Mouse (Mus musculus) myocyte (in vitro differentiated cells): ENCODE measurements around the gene Dhrs7c. TPM values are rescaled to one million over a fixed set of nuclear protein-coding genes. Genes with fewer than 3 reads are reported as not detected.
A peak's percentile ranks its signal among the peaks of the same experiment; 100 is the strongest.

Source experiments
- H3K27me3 ChIP-seq: one replicate; pipeline ENCODE4 v1.6.1; 2011; ENCODE audit not compliant: control insufficient read depth, insufficient read depth, insufficient read length
- H3K36me3 ChIP-seq: one replicate; pipeline ENCODE4 v1.6.1; 2011; ENCODE audit not compliant: control insufficient read depth, insufficient read depth
- H3K4me2 ChIP-seq: one replicate; pipeline ENCODE4 v1.6.1; 2011; ENCODE audit warnings: low read depth, control low read depth
- H3K4me3 ChIP-seq: one replicate; pipeline ENCODE4 v1.5.1; 2011; ENCODE audit warnings: mild to moderate bottlenecking, control low read depth, moderate library complexity
- H3K79me2 ChIP-seq: one replicate; pipeline ENCODE4 v1.6.1; 2011; ENCODE audit not compliant: control insufficient read depth, insufficient read depth
- H3ac ChIP-seq: one replicate; pipeline ENCODE4 v1.6.1; 2011; ENCODE audit not compliant: control insufficient read depth, insufficient read length
- CEBPB ChIP-seq: IDR thresholded peaks from 2 replicates; pipeline ENCODE4 v1.6.1; 2011; ENCODE audit warnings: mild to moderate bottlenecking, moderate library complexity; ENCODE audit not compliant: poor library complexity, insufficient read depth, severe bottlenecking
- E2F4 ChIP-seq: IDR thresholded peaks from one replicate; pipeline ENCODE4 v1.6.1; 2011; ENCODE audit warnings: mild to moderate bottlenecking, control low read depth, moderate library complexity; ENCODE audit not compliant: insufficient read depth
- MAX ChIP-seq: IDR thresholded peaks from one replicate; pipeline ENCODE4 v1.6.1; 2011; ENCODE audit warnings: low read depth, mild to moderate bottlenecking, control low read depth
- MYOD1 ChIP-seq, 3 experiments: IDR thresholded peaks; one replicate each; pipeline ENCODE4 v1.6.1; 2011; ENCODE audit warnings: control low read depth in 2 of 3, low read depth in 2 of 3, mild to moderate bottlenecking in 2 of 3, moderate library complexity in 1 of 3; ENCODE audit not compliant: insufficient read length in 2 of 3, control insufficient read depth in 1 of 3
- MYOG ChIP-seq, 3 experiments: IDR thresholded peaks; one replicate each; pipeline ENCODE4 v1.6.1; 2011; ENCODE audit warnings: control low read depth in 2 of 3, low read depth in 2 of 3, mild to moderate bottlenecking in 2 of 3; ENCODE audit not compliant: insufficient read length in 2 of 3, control insufficient read depth in 1 of 3, insufficient read depth in 1 of 3
- POLR2A ChIP-seq: IDR thresholded peaks from one replicate; pipeline ENCODE4 v1.6.1; 2011; ENCODE audit warnings: low read depth, mild to moderate bottlenecking, control low read depth, moderate library complexity; ENCODE audit not compliant: insufficient read length
- POLR2AphosphoS2 ChIP-seq: IDR thresholded peaks from one replicate; pipeline ENCODE4 v1.6.1; 2011; ENCODE audit warnings: low read depth, control low read depth; ENCODE audit not compliant: insufficient read length
- REST ChIP-seq: IDR thresholded peaks from one replicate; pipeline ENCODE4 v1.6.1; 2011; ENCODE audit warnings: mild to moderate bottlenecking, control low read depth, moderate library complexity; ENCODE audit not compliant: insufficient read depth, insufficient read length
- SRF ChIP-seq: IDR thresholded peaks from one replicate; pipeline ENCODE4 v1.6.1; 2011; ENCODE audit warnings: low read depth; ENCODE audit not compliant: control insufficient read depth, insufficient read length
- TCF12 ChIP-seq: IDR thresholded peaks from one replicate; pipeline ENCODE4 v1.6.1; 2011; ENCODE audit warnings: mild to moderate bottlenecking, control low read depth; ENCODE audit not compliant: poor library complexity, insufficient read depth, severe bottlenecking
- TCF3 ChIP-seq: IDR thresholded peaks from one replicate; pipeline ENCODE4 v1.6.1; 2011; ENCODE audit warnings: low read depth, control low read depth; ENCODE audit not compliant: insufficient read length
- USF1 ChIP-seq: IDR thresholded peaks from one replicate; pipeline ENCODE4 v1.6.1; 2011; ENCODE audit warnings: low read depth, mild to moderate bottlenecking, control low read depth, moderate library complexity
- polyA plus RNA-seq: library from polyadenylated mRNA; unstranded; fragments of >200 nt; fragmentation: generic; extraction: Trizol; gene quantifications from one replicate; pipeline ENCODE4 v1.2.1, GENCODE M21; 2012; ENCODE audit warnings: missing spikeins

Gene Dhrs7c
- polyA plus RNA-seq, 1 experiment: 112 TPM

DNA sequence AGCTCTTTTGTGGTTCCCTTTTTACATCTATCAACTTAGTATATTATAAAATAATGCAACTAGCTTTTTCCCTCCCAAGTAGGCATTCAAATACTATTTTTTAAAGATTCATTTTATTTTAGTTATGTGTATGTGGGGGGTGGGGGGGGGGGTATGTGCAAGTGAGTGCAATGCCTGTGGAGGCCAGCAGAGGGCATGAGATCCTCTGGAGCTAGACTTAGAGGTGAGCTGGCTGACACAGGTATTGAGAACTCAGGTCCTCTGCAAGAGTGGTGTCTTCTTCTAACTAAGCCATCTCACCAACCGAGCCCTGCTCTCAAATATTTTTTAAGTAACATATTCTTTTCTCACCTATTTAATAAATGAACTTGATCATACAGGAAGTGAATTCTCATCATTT, 7.6 kb downstream of the Dhrs7c start:
- Histone ChIP-seq H3K4me3 (no peak overlapping the region), H3K36me3 (no peaks in the 10 kb centered on the region), H3ac (no peak overlapping the region), H3K27me3 (peaks cover 22% of the 10 kb centered on the region), H3K79me2 (no peaks in the 10 kb centered on the region), H3K4me2 (no peak overlapping the region)
- TF ChIP-seq MYOG (IDR thresholded peaks at IDR 0.05; ENCODE audit: control insufficient read depth in 1 of 3, insufficient read depth in 1 of 3, insufficient read length in 2 of 3, low read depth in 2 of 3): no peak
- TF ChIP-seq TCF12: no peak
- TF ChIP-seq TCF3: no peak
- TF ChIP-seq SRF: no peak
- no peak for TF ChIP-seq CEBPB
- no peak for TF ChIP-seq USF1
- TF ChIP-seq POLR2AphosphoS2: no peak
- TF ChIP-seq POLR2A: no peak
- no peak for TF ChIP-seq MAX
- no peak for TF ChIP-seq MYOD1 (IDR thresholded peaks at IDR 0.05; ENCODE audit: control insufficient read depth in 1 of 3, insufficient read length in 2 of 3, low read depth in 2 of 3)
- no peak for TF ChIP-seq E2F4
- no peak for TF ChIP-seq REST

DNA sequence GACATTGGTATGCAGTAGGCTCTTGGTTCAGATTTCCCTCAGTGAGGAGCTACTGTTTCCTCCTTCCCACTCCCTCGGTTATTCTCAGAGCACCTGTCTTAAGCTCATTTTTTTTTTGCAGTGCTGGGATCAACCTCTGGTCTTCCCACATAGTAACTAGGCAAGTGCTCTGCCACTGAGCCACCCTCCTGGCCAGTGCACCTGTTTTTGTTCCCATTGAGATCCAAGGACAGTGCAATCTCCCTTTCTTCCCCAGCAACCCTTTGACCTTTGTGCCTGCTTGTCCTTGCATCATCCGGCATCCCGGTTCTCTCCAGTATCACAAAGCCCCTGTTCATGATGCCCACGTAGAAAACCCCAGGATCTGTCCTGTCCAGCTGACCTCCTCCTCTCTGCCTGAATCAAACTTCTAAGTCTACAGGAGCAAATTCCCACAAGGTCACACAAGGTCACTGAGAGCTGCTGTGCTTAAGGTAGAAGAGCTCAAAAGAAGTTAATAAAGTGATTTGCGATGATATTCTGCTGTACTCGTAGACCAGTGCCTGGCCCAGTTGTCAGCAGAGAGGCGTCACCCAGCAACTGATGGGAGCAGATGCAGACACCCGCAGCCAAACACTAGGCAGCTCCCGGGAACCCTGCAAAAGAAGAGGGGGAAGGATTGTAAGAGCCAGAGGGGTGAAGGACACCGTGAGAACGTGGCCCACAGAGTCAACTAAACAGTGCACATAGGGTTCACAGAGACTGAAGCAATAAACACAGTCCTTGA, 9.0 kb downstream of the Dhrs7c start:
- H3K27me3 ChIP-seq: peaks cover 20% of the 10 kb centered on the region
- no peak overlapping the region for H3ac ChIP-seq
- H3K4me2 ChIP-seq: peak overlapping the region; percentile 10
- no peak overlapping the region for H3K4me3 ChIP-seq
- no peaks in the 10 kb centered on the region for H3K79me2 ChIP-seq
- TF ChIP-seq REST (no peak), E2F4 (no peak), MYOG (IDR thresholded peaks at IDR 0.05; ENCODE audit: control insufficient read depth in 1 of 3, insufficient read depth in 1 of 3, insufficient read length in 2 of 3, low read depth in 2 of 3) (peak in 1 of 3 experiments; percentile 58), CEBPB (no peak; the same call in 1 of the 2 replicates), POLR2A (no peak), MAX (no peak), POLR2AphosphoS2 (no peak), SRF (no peak), TCF3 (no peak), MYOD1 (IDR thresholded peaks at IDR 0.05; ENCODE audit: control insufficient read depth in 1 of 3, insufficient read length in 2 of 3, low read depth in 2 of 3) (peak; percentile 25 to 86 (median 52)), USF1 (no peak), TCF12 (peak; percentile 7)
- no peaks in the 10 kb centered on the region for H3K36me3 ChIP-seq

DNA sequence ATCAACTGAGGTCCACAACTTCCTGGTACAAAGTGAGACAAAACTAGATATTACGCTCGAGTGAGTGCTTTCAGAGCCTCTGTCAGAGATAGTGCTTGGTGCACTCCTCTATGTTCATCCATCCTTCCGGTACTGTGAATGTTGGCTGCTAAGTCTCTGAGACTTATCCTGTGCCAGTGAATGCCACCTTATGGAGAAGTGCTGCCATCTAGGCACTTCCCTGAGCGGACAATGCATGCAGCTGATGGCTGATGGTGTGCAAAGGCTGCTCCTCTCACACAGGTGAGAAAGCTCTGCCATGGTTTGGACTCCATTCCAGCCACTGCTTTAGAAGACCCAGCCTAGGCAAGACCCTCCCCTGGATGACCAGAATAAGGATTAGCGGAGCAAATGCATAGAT, 10.1 kb downstream of the Dhrs7c start:
- H3K4me2 ChIP-seq: no peak overlapping the region
- no peaks in the 10 kb centered on the region for H3K36me3 ChIP-seq
- TF ChIP-seq E2F4: no peak
- TF ChIP-seq SRF: no peak
- no peak for TF ChIP-seq MAX
- no peak for TF ChIP-seq POLR2AphosphoS2
- TF ChIP-seq REST: no peak
- no peak for TF ChIP-seq CEBPB
- TF ChIP-seq TCF12: no peak
- TF ChIP-seq MYOD1 (IDR thresholded peaks at IDR 0.05; ENCODE audit: control insufficient read depth in 1 of 3, insufficient read length in 2 of 3, low read depth in 2 of 3): no peak
- no peak for TF ChIP-seq MYOG (IDR thresholded peaks at IDR 0.05; ENCODE audit: control insufficient read depth in 1 of 3, insufficient read depth in 1 of 3, insufficient read length in 2 of 3, low read depth in 2 of 3)
- no peak for TF ChIP-seq USF1
- TF ChIP-seq POLR2A: no peak
- H3K79me2 ChIP-seq: no peaks in the 10 kb centered on the region
- H3K27me3 ChIP-seq: peaks cover 12% of the 10 kb centered on the region
- H3K4me3 ChIP-seq: no peak overlapping the region
- H3ac ChIP-seq: no peak overlapping the region

DNA sequence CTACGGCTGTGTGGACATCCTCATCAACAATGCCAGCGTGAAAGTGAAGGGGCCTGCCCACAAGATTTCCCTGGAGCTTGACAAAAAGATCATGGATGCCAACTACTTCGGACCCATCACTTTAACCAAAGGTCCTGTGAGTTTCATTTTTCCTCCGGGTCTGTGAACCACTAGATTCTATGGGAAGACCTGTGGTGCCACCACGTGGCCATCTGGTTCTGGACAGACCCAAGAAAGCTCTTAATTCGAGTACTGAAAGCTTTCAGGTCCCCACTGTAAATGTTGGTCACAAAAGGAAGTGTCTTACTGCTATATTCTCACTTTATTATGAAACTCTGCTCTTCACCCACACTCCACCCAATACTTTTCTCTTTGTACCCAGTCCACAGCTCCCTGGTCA, 13.5 kb downstream of the Dhrs7c start:
- TF ChIP-seq TCF3: no peak
- no peak for TF ChIP-seq REST
- TF ChIP-seq USF1: no peak
- no peak for TF ChIP-seq SRF
- TF ChIP-seq MYOD1 (IDR thresholded peaks at IDR 0.05; ENCODE audit: control insufficient read depth in 1 of 3, insufficient read length in 2 of 3, low read depth in 2 of 3): no peak
- no peak for TF ChIP-seq MYOG (IDR thresholded peaks at IDR 0.05; ENCODE audit: control insufficient read depth in 1 of 3, insufficient read depth in 1 of 3, insufficient read length in 2 of 3, low read depth in 2 of 3)
- TF ChIP-seq MAX: no peak
- TF ChIP-seq POLR2AphosphoS2: no peak
- no peak for TF ChIP-seq CEBPB
- TF ChIP-seq POLR2A: no peak
- TF ChIP-seq E2F4: no peak
- Histone ChIP-seq H3K79me2 (no peaks in the 10 kb centered on the region), H3K36me3 (no peaks in the 10 kb centered on the region), H3K4me2 (no peak overlapping the region), H3K27me3 (peaks cover 11% of the 10 kb centered on the region), H3ac (no peak overlapping the region), H3K4me3 (no peak overlapping the region)

DNA sequence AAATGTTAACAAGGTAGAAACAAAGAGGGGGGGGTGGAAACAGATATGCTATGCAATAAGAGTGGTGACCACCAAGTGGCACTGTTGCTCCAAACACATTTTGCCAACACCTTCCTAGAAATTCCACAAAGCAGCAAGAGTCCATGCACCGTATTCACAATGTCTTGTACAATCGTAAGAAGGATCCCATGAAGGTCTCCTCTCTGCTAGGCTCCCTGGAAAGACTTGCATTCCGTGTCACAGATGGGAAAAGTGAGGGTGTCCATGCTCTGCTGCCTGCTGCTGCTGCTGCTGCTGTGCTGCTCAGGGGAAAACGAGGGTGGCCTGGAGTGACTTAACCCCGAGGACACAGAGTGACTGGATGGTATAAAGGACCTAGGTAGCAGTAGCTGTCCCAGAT, 21.6 kb downstream of the Dhrs7c start:
- H3ac ChIP-seq: no peak overlapping the region
- no peaks in the 10 kb centered on the region for H3K27me3 ChIP-seq
- TF ChIP-seq TCF12: no peak
- no peak for TF ChIP-seq POLR2A
- TF ChIP-seq CEBPB: no peak
- no peak for TF ChIP-seq REST
- TF ChIP-seq MYOD1 (IDR thresholded peaks at IDR 0.05; ENCODE audit: control insufficient read depth in 1 of 3, insufficient read length in 2 of 3, low read depth in 2 of 3): no peak
- TF ChIP-seq MAX: no peak
- TF ChIP-seq SRF: no peak
- no peak for TF ChIP-seq TCF3
- no peak for TF ChIP-seq E2F4
- no peak for TF ChIP-seq USF1
- TF ChIP-seq MYOG (IDR thresholded peaks at IDR 0.05; ENCODE audit: control insufficient read depth in 1 of 3, insufficient read depth in 1 of 3, insufficient read length in 2 of 3, low read depth in 2 of 3): no peak
- no peak for TF ChIP-seq POLR2AphosphoS2
- no peaks in the 10 kb centered on the region for H3K36me3 ChIP-seq
- peak overlapping the region; percentile 43 for H3K4me2 ChIP-seq
- H3K4me3 ChIP-seq: no peak overlapping the region
- no peaks in the 10 kb centered on the region for H3K79me2 ChIP-seq
